8 mouse cellular contexts compared by ENCODE assay signal in the genomic region with DNA sequence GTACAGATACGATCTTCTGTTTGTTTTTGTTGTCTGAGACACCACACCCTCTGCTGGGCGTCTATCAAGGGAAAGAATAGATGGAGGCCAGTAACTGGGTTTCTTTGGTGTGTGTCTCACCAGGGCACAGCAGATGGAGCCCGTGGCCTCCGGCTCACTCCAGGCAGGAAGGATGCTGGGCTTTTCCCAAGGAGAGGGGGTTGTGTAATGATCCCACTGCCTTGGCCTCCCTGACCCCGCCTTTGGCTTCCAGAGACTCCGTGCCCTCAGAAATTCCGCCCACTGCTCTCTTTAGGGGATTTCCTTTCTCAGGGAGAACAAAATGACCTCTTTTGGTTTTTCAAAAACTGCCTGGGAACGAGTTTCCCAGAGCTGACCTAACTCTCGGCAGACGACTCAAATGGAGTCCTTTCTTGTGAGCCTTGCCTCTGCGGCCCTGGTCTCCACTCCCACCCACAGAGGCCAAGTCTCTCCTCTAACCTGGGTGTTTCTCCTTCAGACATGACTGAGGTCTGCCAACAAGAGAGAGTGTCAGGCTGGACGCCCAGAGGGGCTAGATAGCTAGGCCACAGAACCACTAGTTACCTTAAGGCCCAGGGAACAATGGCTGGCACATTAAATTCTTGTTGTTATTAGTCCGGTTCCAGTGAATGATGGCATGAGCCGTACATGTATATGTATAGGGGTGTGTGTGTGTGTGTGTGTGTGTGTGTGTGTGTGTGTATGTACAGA.
DNase-seq lines count a peak whose midpoint lies in the region; ATAC-seq and TF ChIP-seq lines count a peak whose summit lies in the region.

No protein-coding gene starts in this region.

- DNase-seq in spleen, postnatal 36 days (ENCODE audit: low spot score in 2 of 2): peak; percentile 20 to 22
- no peak for DNase-seq in spleen, postnatal 14 days (ENCODE audit: low spot score in 2 of 2)
- peak; percentile 64 for DNase-seq in embryonic facial prominence, embryonic 14.5 days (ENCODE audit: low spot score)
- peak; percentile 69 to 73 for DNase-seq in heart, postnatal 36 days
- peak; percentile 24 for DNase-seq in limb, embryonic 14.5 days (ENCODE audit: low spot score)
- DNase-seq in right cerebral cortex, postnatal 4 days: no peak
- DNase-seq in thymus, postnatal 25 days: no peak

- H3K27ac ChIP-seq in embryonic facial prominence, embryonic 14.5 days (replicated peaks; ENCODE audit: low read depth, low read length): no peak overlapping the region
- no peak overlapping the region for H3K27ac ChIP-seq in limb, embryonic 14.5 days (replicated peaks; ENCODE audit: low read depth, low read length)
- H3K27ac ChIP-seq in neural tube, embryonic 13.5 days (replicated peaks): peak overlapping the region; percentile 59

- no peaks in the 10 kb centered on the region for H3K27me3 ChIP-seq in embryonic facial prominence, embryonic 14.5 days (replicated peaks; ENCODE audit: control insufficient read depth, insufficient read depth, low read length)
- no peaks in the 10 kb centered on the region for H3K27me3 ChIP-seq in limb, embryonic 14.5 days (ENCODE audit: control insufficient read depth, insufficient read depth, low read length)
- peaks cover 55% of the 10 kb centered on the region for H3K27me3 ChIP-seq in neural tube, embryonic 13.5 days

- H3K9me3 ChIP-seq in embryonic facial prominence, embryonic 14.5 days (ENCODE audit: control insufficient read depth, low read length): no peaks in the 10 kb centered on the region
- no peaks in the 10 kb centered on the region for H3K9me3 ChIP-seq in limb, embryonic 14.5 days (ENCODE audit: control insufficient read depth, low read length)
- H3K9me3 ChIP-seq in neural tube, embryonic 13.5 days: no peaks in the 10 kb centered on the region

- peak; percentile 71 for ATAC-seq in embryonic facial prominence, embryonic 14.5 days (ENCODE audit: low read depth)
- peak; percentile 60; the same call in 1 of the 2 replicates for ATAC-seq in limb, embryonic 14.5 days (ENCODE audit: low FRiP score, low read depth)
- ATAC-seq in neural tube, embryonic 13.5 days (ENCODE audit: low read depth): peak; percentile 48; the same call in 1 of the 2 replicates

- no peaks in the 10 kb centered on the region for H3K36me3 ChIP-seq in embryonic facial prominence, embryonic 14.5 days (ENCODE audit: control insufficient read depth, insufficient read depth, low read length)
- H3K36me3 ChIP-seq in limb, embryonic 14.5 days (ENCODE audit: control insufficient read depth, insufficient read depth, low read length): no peaks in the 10 kb centered on the region
- H3K36me3 ChIP-seq in neural tube, embryonic 13.5 days: no peaks in the 10 kb centered on the region

- H3K9ac ChIP-seq in embryonic facial prominence, embryonic 14.5 days (ENCODE audit: low read depth, low read length): no peak overlapping the region
- no peak overlapping the region for H3K9ac ChIP-seq in limb, embryonic 14.5 days (ENCODE audit: low read depth, low read length, severe bottlenecking)
- peak overlapping the region; percentile 43; the same call in 1 of the 2 replicates for H3K9ac ChIP-seq in neural tube, embryonic 13.5 days

- H3K4me1 ChIP-seq in embryonic facial prominence, embryonic 14.5 days (ENCODE audit: control insufficient read depth, insufficient read depth, low read length): peaks cover 13% of the 10 kb centered on the region
- H3K4me1 ChIP-seq in limb, embryonic 14.5 days (ENCODE audit: control insufficient read depth, insufficient read depth, low read length): peaks cover 3% of the 10 kb centered on the region
- H3K4me1 ChIP-seq in neural tube, embryonic 13.5 days (replicated peaks): peaks cover 48% of the 10 kb centered on the region

- H3K4me3 ChIP-seq in embryonic facial prominence, embryonic 14.5 days (ENCODE audit: low read depth, low read length): no peak overlapping the region
- no peak overlapping the region for H3K4me3 ChIP-seq in limb, embryonic 14.5 days (replicated peaks; ENCODE audit: low read length)
- H3K4me3 ChIP-seq in neural tube, embryonic 13.5 days: no peak overlapping the region

- no peak for TF ChIP-seq POLR2A in limb, embryonic 14.5 days (IDR thresholded peaks at IDR 0.05; ENCODE audit: borderline replicate concordance, extremely low read depth, insufficient read depth, insufficient read length)

- intact Hi-C loops in heart, postnatal 36 days (cut with DNase I): loop anchor here (2.0 to 5.0 kb wide), 2 partner anchors 44 to 339 kb away; no protein-coding TSS in a partner anchor

- no peak overlapping the region for H3K4me2 ChIP-seq in embryonic facial prominence, embryonic 14.5 days (ENCODE audit: low read depth, low read length)
- no peak overlapping the region for H3K4me2 ChIP-seq in limb, embryonic 14.5 days (replicated peaks; ENCODE audit: low read depth, low read length, severe bottlenecking)
- no peak overlapping the region for H3K4me2 ChIP-seq in neural tube, embryonic 13.5 days

- WGBS in embryonic facial prominence, embryonic 14.5 days: 29% methylated on average over 13 of the region's 14 CpGs
- 40% methylated on average over 14 of the region's 14 CpGs for WGBS in limb, embryonic 14.5 days
- 16% methylated on average over 14 of the region's 14 CpGs for WGBS in neural tube, embryonic 13.5 days

Comparison
In these comparisons a context has a peak if more than half of its experiments do, and no peak if none do; other contexts are left out.
1. DNase-seq: peak in spleen, postnatal 36 days (2 of 2), embryonic facial prominence, embryonic 14.5 days (single experiment), heart, postnatal 36 days (2 of 2) and limb, embryonic 14.5 days (single experiment); none in spleen, postnatal 14 days (0 of 2), right cerebral cortex, postnatal 4 days (single experiment) and thymus, postnatal 25 days (single experiment).
2. Peak in every context shown above with its lines, with median percentiles within 50 percentile points of each other: ATAC-seq.